Comparison of ENCODE assay signal across 9 mouse cellular contexts in the genomic region with DNA sequence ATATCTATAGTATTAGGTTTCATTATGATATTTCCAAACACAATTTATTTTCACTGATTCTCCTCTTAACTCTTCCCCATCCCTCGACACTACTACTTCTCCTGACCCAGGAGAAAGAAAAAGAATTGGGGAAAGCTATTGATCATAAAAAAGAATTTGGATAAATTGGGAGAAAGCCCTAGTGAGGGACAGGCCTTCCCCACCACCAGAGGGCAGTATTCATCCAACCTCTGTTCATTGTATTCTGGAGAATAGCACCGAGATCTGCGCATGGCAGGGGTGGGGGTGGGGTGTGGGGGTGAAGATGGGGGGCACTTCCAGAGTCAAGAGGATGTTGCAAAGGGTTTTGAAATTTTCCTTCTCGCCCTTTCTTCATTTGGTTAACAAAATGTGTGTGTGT. TPM values are rescaled to one million over a fixed set of nuclear protein-coding genes. Genes with fewer than 3 reads are reported as not detected.
A peak's percentile ranks its signal among the peaks of the same experiment; 100 is the strongest.
DNase-seq lines count a peak whose midpoint lies in the region; ATAC-seq and TF ChIP-seq lines count a peak whose summit lies in the region.
"Had no signal": no experiment of that assay in that cellular context is flagged by ENCODE, and none has a peak within 500 bp of the region (broad histone marks: within the 10 kb centered on the region; RNA-seq: fewer than 3 reads in every experiment).

No protein-coding gene starts in this region.

- no peak overlapping the region for H3K9ac ChIP-seq in heart, adult 2 months (ENCODE audit: low read depth, low read length)
- no peak overlapping the region for H3K9ac ChIP-seq in heart, embryonic 11.5 days (ENCODE audit: low read depth, low read length)

- no peaks in the 10 kb centered on the region for H3K4me1 ChIP-seq in heart, adult 2 months (ENCODE audit: control insufficient read depth, insufficient read depth, low read length)
- H3K4me1 ChIP-seq in heart, embryonic 11.5 days (ENCODE audit: control insufficient read depth, insufficient read depth, low read length), result no peaks in the 10 kb centered on the region
- H3K4me1 ChIP-seq in lung, adult 2 months (ENCODE audit: control insufficient read depth, insufficient read depth, low read length), result no peaks in the 10 kb centered on the region

- no peak for TF ChIP-seq EP300 in heart, adult 2 months (IDR thresholded peaks at IDR 0.05; ENCODE audit: insufficient read depth, low read depth, low read length)

- TF ChIP-seq CTCF in heart, adult 2 months (IDR thresholded peaks at IDR 0.05), result peak; percentile 73
- peak; percentile 55 for TF ChIP-seq CTCF in lung, adult 2 months (IDR thresholded peaks at IDR 0.05; ENCODE audit: insufficient read depth, low read length)

- DNase-seq in heart, adult 2 months, result no peak
- DNase-seq in right cerebral cortex, adult 2 months (ENCODE audit: low spot score in 2 of 2), result peak; percentile 35 to 37
- DNase-seq in right cerebral cortex, postnatal 10 days (ENCODE audit: low spot score in 2 of 2), result no peak
- DNase-seq in c-Kit-positive CD71-negative TER-119-negative erythroid progenitor cells, embryonic 14.5 days (ENCODE audit: low read depth), result peak; percentile 19
- no peak for DNase-seq in lung, adult 2 months
- DNase-seq in Muller cell, postnatal 12 days (ENCODE audit: inconsistent ontology term), result no peak
- DNase-seq in MN1 (ENCODE audit: low spot score), result no peak

- no peaks in the 10 kb centered on the region for H3K27me3 ChIP-seq in heart, adult 2 months (ENCODE audit: control insufficient read depth, insufficient read depth, low read length)
- no peaks in the 10 kb centered on the region for H3K27me3 ChIP-seq in heart, embryonic 11.5 days (ENCODE audit: control insufficient read depth, insufficient read depth, low read length)

- no peak overlapping the region for H3K27ac ChIP-seq in heart, adult 2 months
- no peak overlapping the region for H3K27ac ChIP-seq in heart, embryonic 11.5 days (ENCODE audit: low read depth, low read length)

- ATAC-seq in heart, embryonic 11.5 days (replicated peaks; ENCODE audit: insufficient number of reproducible peaks, low FRiP score, low TSS enrichment), result no peak

- no peaks in the 10 kb centered on the region for H3K36me3 ChIP-seq in heart, adult 2 months (ENCODE audit: control insufficient read depth, insufficient read depth, low read length)
- H3K36me3 ChIP-seq in heart, embryonic 11.5 days (ENCODE audit: control insufficient read depth, insufficient read depth, low read length), result no peaks in the 10 kb centered on the region

- intact Hi-C loops in heart, adult 2 months (cut with DNase I), result loop anchor here (2.0 kb wide), 1 partner anchor 174 kb away; no protein-coding TSS in a partner anchor

- H3K4me2 ChIP-seq in heart, embryonic 11.5 days, result no peak overlapping the region

- WGBS in heart, adult 2 months, result 33% methylated on average over 4 of the region's 4 CpGs
- WGBS in heart, embryonic 11.5 days (ENCODE audit: insufficient replicate concordance), result 42% methylated on average over 4 of the region's 4 CpGs
- WGBS in lung, adult 2 months, result 36% methylated on average over 4 of the region's 4 CpGs

- no peaks in the 10 kb centered on the region for H3K79me2 ChIP-seq in heart, adult 2 months (replicated peaks; ENCODE audit: control insufficient read depth, insufficient read depth, low read length)

- no peaks in the 10 kb centered on the region for H3K9me3 ChIP-seq in heart, embryonic 11.5 days (replicated peaks; ENCODE audit: control insufficient read depth, low read length)

- TF ChIP-seq POLR2A in heart, adult 2 months (IDR thresholded peaks at IDR 0.05; ENCODE audit: insufficient read depth, low read depth, low read length), result no peak
- no peak for TF ChIP-seq POLR2A in lung, adult 2 months (IDR thresholded peaks at IDR 0.05; ENCODE audit: borderline replicate concordance, extremely low read depth, low read depth, low read length)

- H3K4me3 ChIP-seq in heart, adult 2 months, result no peak overlapping the region
- H3K4me3 ChIP-seq in heart, embryonic 11.5 days (ENCODE audit: low read depth, low read length), result no peak overlapping the region
- no peak overlapping the region for H3K4me3 ChIP-seq in lung, adult 2 months (replicated peaks; ENCODE audit: extremely low read depth, low read depth, low read length)

RNA-seq across cellular contexts. Expression of gene Lmo7, which starts 44.9 kb away (rescaled TPM):
- 100 to 1,000 TPM; 336 to 412 TPM for total RNA-seq in heart, adult 2 months (2021)
- 165 and 237 TPM in 2 replicates for polyA plus RNA-seq in heart, adult 2 months (2012; rRNA removed)
- polyA plus RNA-seq in heart, embryonic 11.5 days (2014; fragmentation: Nextera tagmentation; extraction: Ambion mirVana), result 123 and 126 TPM in 2 replicates
- 142 and 193 TPM in 2 replicates for polyA plus RNA-seq in lung, adult 2 months (2012; rRNA removed)

RNA-seq across cellular contexts. Expression of gene Gm9922, which starts 45.0 kb away (rescaled TPM):
- under 1 TPM in 1 of 2 experiments, not detected in 1; 0.89 TPM for total RNA-seq in heart, adult 2 months (2021)
- 1.00 and 2.7 TPM in 2 replicates for polyA plus RNA-seq in heart, adult 2 months (2012; rRNA removed)
- polyA plus RNA-seq in heart, embryonic 11.5 days (2014; fragmentation: Nextera tagmentation; extraction: Ambion mirVana), result 2.5 and 3.6 TPM in 2 replicates
- 1.5 and 2.1 TPM in 2 replicates for polyA plus RNA-seq in lung, adult 2 months (2012; rRNA removed)
- polyA plus RNA-seq: neural tube, embryonic 14.5 days had no signal

Comparison
In these comparisons a context has a peak if more than half of its experiments do, and no peak if none do; other contexts are left out.
1. DNase-seq: peak in right cerebral cortex, adult 2 months (2 of 2) and c-Kit-positive CD71-negative TER-119-negative erythroid progenitor cells, embryonic 14.5 days (single experiment); none in heart, adult 2 months (0 of 2), right cerebral cortex, postnatal 10 days (0 of 2), lung, adult 2 months (single experiment), Muller cell, postnatal 12 days (single experiment) and MN1 (single experiment).